Mouse (Mus musculus) c-Kit-negative CD71-positive TER-119-positive erythroid progenitor cells, embryonic 14.5 days (primary cell): ENCODE data around the gene Phf1.

Experiments used
- DNase-seq: peaks from one replicate; pipeline ENCODE4 v3.0.0-alpha.2; 2013; ENCODE audit warnings: low read depth, low spot score

The Phf1 gene

DNA sequence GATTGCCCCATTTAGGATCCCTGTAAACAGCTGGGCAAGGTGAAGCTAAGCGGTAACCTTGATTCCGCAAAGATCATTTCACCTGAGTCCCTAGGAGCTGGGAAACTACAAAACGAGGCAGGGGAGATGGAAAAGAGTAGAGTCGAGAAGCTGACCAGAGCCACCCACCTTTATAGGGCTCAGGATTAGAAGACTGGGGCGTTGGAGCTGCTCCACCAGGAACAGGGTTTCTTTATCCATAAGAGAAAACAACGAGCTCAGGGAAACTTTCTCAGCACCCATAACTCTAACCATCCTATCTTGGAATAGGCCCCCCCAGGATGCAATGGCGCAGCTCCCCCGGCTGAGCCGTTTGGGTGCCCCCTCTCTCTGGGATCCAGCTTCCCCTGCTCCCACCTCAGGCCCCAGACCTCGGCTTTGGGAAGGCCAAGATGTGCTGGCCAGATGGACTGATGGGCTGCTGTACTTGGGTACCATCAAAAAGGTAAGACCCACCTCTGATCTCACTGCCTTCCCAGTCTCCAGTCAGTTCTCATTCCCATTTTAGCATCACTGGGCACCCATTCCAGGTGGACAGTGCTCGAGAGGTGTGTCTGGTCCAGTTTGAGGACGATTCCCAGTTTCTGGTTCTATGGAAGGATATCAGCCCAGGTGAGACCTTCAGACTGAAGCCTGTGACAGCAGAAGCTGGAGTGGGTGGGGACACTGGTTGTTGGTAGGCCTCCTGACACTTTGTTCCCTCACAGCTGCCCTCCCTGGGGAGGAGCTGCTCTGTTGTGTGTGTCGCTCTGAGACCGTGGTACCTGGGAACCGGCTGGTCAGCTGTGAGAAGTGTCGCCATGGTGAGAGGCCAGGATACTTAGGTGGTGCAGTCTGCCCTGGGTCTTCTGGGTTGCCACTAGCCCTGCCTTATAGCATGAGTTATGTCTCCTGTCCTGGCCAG, 1.3 kb downstream of the Phf1 start:
- no peak for DNase-seq

DNA sequence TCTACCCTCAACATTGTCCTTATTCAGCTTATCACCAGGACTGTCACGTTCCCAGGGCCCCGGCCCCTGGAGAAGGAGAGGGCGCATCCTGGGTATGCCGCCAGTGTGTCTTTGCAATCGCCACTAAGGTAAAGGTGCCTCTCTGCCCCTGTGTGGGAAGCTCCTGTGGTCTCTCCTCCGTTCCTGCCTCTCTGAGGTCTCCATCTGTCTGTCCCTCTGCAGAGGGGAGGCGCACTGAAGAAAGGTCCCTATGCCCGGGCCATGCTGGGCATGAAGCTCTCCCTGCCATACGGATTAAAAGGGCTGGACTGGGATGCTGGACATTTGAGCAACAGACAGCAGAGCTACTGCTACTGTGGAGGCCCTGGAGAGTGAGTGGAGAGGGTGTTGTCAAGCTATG, 2.2 kb downstream of the Phf1 start:
- no peak for DNase-seq

GRCm38 (mm10) chr17:26936453-26936852, 3.6 kb downstream of the Phf1 start:
- DNase-seq, result no peak

- DNase-seq, result no peak
These were observed 4.3 kb downstream of the Phf1 start for GRCm38 (mm10) chr17:26936921-26937695.

DNA sequence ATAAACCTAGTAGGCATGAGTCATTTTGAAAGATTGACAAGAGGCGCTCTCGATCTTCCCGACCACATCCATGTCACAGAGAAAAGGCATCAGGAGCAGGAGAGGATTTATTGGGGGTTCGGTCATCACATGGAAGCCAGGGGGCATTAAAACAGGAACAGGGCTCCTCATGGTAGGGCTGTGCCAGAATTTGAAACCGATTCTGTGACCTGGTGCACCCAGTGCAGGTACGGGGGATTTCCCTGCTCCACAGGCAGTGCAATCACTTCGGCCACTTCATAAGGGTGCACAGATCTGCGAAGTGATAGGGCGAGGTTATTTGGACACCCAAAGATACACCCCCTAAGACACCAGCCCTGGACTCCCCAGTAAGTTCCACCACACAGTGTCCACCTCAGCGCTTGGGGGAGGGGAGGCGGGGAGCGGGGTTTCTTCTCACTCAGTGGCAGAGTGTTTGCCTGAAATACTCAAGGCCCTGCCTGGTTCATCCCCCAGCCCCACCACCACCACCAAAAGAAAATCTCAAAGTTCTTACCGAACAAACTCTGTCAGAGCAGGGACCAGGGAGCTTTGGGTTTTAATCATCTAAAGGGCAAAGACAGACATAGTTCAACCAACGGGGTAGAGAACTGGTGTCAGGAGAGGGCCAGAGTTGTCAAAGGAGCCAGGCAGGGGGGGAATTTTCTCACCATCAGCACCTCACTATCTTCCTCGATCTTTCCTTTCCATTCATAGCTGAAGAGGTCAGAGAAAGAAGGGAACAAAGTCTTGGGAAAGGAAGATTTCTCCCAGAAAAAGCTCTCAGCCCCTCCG, 5.2 kb downstream of the Phf1 start:
- DNase-seq, result no peak

DNA sequence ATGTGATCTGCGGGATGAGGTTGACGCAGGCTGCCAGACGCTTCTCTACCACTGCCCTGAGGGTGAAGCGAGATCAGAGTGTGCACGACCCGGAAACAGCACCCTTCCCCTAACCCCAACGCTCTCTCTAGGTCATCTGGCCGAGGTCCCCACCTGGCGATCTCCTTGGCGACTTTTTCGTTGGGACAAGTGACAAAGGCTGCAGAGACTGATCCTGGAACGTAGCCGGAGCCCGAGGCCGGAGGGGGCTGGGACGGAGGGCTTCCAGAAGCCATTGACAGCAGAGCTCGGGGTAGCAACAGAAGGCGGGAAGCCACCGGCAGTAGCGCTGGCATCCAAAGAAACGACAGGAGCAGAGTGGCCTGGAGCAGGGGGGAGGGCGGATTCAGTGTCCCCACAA, 5.9 kb downstream of the Phf1 start:
- no peak for DNase-seq

GRCm38 (mm10) chr17:26939178-26939972, 6.5 kb downstream of the Phf1 start, which contains the start of gene Cuta:
TSS of gene Cuta (minus strand) at chr17:26939569.
- peak; percentile 100 for DNase-seq

GRCm38 (mm10) chr17:26939973-26940300, 7.1 kb downstream of the Phf1 start:
- no peak for DNase-seq

DNA sequence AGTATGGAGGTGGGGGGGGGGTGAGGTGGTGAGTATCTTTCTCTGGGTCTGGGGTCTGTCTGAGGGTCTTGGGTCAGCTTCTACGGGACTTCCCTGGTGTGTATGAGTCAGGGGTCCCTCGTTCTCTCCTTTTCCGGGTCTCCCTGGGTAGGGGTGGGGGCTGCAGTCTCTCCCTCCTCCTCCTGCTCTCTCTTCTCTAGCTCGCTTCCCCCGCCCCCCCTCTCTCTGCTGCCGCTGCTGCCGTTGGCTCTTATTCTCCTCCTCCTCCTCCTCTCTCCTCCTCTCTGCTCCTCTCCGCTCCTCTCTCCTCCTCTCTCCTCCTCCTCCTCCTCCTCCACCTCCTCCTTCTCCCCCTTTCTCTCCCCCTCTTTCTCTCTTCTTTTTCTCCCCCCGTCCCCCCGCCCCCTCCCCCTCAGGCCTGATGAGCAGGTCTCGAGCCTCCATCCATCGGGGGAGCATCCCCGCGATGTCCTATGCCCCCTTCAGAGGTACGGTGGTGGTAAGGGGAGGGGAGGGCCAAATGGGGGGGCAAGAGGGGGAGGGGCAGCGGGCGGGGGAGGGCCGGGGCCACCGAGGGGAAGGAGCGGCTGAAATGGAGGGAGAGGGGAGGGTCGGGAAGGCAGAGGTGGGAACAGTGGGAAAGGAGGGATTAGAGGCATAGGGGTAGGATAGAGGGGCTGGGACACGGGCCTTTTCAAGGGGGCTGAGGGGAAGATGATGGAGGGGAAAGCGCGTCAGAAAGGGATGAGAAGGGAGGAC, 8.4 kb downstream of the Phf1 start, which contains the start of gene Syngap1:
TSS of gene Syngap1 (plus strand) at position 223 of the 759 bp plus-strand sequence.
- DNase-seq, result no peak

- no peak for DNase-seq
These were observed 9.2 kb downstream of the Phf1 start for GRCm38 (mm10) chr17:26941841-26942570.

- no peak for DNase-seq
These were observed 13.1 kb downstream of the Phf1 start for GRCm38 (mm10) chr17:26945824-26946495.

GRCm38 (mm10) chr17:26946567-26946966, 13.7 kb downstream of the Phf1 start:
- DNase-seq, result no peak

- DNase-seq, result no peak
These were observed 14.6 kb downstream of the Phf1 start for GRCm38 (mm10) chr17:26947231-26948100.

DNA sequence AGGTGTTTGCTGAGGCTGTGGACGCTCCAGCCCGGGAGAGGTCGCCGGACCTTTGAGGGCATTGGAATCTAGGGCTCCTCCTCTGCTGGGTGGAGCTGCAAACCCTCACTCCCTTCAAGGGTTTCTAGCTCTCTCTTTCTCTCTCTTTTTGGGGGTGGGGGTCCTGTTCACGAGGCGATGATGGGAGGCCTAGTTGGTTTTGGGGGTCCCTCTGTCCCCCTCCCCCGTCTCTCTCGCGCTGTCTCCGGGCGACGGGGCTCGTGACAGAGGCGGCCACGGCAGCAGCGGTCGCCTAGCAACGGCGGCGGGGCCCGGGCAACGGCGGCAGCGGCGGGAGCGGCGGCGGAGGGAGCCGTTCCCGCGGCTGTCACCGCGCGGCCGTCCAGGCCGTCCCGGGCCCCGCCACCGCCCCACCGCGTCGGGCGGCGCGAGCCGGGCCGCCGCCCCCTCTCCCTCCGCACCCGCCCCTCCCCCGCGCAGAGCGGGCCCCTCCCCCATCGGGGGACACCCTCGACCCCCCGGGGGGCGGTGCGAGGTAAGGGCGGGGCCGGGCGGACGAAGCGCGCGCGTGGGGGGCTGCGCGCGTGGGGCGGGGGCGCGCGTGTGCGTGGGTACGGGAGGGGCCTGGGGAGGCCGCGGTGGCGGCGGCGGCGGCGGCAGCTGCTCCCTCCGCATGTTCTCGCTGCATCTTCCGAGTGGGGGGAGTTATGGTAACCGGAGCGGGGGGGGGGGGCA, 15.6 kb downstream of the Phf1 start:
- no peak for DNase-seq

DNA sequence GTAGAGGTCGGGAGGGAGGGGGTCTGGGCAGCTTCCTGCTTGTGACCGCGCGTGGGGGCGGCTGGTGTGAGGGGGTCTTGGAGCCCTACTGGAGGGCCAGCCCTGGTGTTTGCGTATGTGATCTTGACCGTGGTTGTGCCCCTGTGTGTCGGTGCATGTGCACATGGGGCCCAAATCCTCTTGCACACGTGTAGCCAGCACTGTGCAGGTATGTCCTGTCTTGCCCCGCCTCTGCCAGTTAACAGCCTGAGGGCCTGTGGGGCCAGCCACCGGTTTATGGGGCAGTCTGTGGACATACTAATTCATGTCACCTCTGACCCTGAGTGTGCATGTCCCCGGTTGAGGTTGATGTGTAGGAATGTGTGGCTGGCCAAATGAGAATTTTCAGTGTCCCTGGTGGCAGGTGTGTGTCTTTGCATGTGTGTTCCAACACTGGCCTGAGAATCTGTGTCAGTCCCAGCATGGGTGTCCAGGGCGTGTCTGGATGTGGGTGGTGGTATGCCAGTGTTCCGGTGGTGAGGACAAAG, 16.3 kb downstream of the Phf1 start:
- no peak for DNase-seq

DNA sequence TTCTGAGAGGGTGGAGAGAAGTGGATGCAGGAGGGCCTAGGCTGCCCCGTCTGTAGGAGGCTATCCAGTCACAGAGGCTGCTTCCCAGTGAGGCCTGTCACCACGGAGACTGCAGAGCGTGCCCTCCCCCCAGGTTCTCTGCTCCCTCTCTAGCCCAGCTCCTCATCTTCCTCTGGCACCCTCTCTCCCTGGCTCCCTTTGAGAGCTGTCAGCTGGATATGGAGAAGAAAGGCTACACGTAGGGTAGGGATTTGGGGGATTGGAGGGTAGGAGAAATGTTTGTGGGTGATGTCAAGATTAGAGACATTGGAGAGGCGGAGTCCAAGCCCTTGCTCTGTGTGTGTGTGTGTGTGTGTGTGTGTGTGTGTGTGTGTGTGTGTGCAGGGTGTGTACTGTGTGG, 17.0 kb downstream of the Phf1 start:
- DNase-seq, result no peak
